Mouse (Mus musculus) MEL (cell line): Measurements from ENCODE around the gene Fer1l5.

ENCODE experiments used
- CHD2 ChIP-seq: IDR thresholded peaks from 2 replicates; pipeline ENCODE4 v1.6.1; 2011; ENCODE audit warnings: low read length, improper control_type of control experiment
- CTCF ChIP-seq, 3 experiments: IDR thresholded peaks in 2 of 3; conservative IDR thresholded peaks in 1 of 3; 2 replicates each; pipeline ENCODE4 v1.5.1; 2011 to 2012; ENCODE audit warnings: low read length in 3 of 3, low read depth in 2 of 3, mild to moderate bottlenecking in 2 of 3, improper control_type of control experiment in 1 of 3, inconsistent platforms in 1 of 3, mixed read lengths in 1 of 3, moderate library complexity in 1 of 3; ENCODE audit not compliant: control insufficient read depth in 1 of 3, insufficient read depth in 1 of 3, poor library complexity in 1 of 3, severe bottlenecking in 1 of 3
- MAFK ChIP-seq: IDR thresholded peaks from 2 replicates; pipeline ENCODE4 v1.6.1; 2011; ENCODE audit warnings: low read depth, mild to moderate bottlenecking, low read length, improper control_type of control experiment, borderline replicate concordance
- MAZ ChIP-seq: IDR thresholded peaks from 2 replicates; pipeline ENCODE4 v1.6.1; 2012; ENCODE audit warnings: low read depth, mild to moderate bottlenecking, inconsistent platforms, low read length, improper control_type of control experiment
- NELFE ChIP-seq: IDR thresholded peaks from 2 replicates; pipeline ENCODE4 v1.6.1; 2011; ENCODE audit warnings: low read depth, low read length, improper control_type of control experiment
- POLR2A ChIP-seq, 2 experiments: IDR thresholded peaks; 2 replicates each; pipeline ENCODE4 v1.6.1; 2011 to 2012; ENCODE audit warnings: low read length in 2 of 2, mild to moderate bottlenecking in 2 of 2, control low read depth in 1 of 2, improper control_type of control experiment in 1 of 2, low read depth in 1 of 2, moderate library complexity in 1 of 2; ENCODE audit not compliant: control insufficient read depth in 1 of 2, insufficient read depth in 1 of 2, poor library complexity in 1 of 2
- TAL1 ChIP-seq: IDR thresholded peaks from 2 replicates; pipeline ENCODE4 v1.6.1; 2012; ENCODE audit warnings: mild to moderate bottlenecking, inconsistent platforms, low read length, moderate library complexity, mixed read lengths
- USF1 ChIP-seq: IDR thresholded peaks from 2 replicates; pipeline ENCODE4 v1.6.1; 2014; ENCODE audit warnings: low read depth, mild to moderate bottlenecking, inconsistent platforms, low read length, improper control_type of control experiment, moderate library complexity
- ZMIZ1 ChIP-seq: IDR thresholded peaks from 2 replicates; pipeline ENCODE4 v1.6.1; 2012; ENCODE audit warnings: low read depth, mild to moderate bottlenecking, inconsistent platforms, low read length, improper control_type of control experiment, moderate library complexity

- no peak for TF ChIP-seq USF1
- no peak for TF ChIP-seq CTCF (IDR thresholded peaks at IDR 0.05 in 2 of 3, conservative IDR thresholded peaks at IDR 0.05 in 1 of 3; ENCODE audit: control insufficient read depth in 1 of 3, insufficient read depth in 1 of 3, low read depth in 2 of 3, low read length in 3 of 3, poor library complexity in 1 of 3, severe bottlenecking in 1 of 3)
- no peak for TF ChIP-seq MAFK
- TF ChIP-seq TAL1, result no peak
- no peak for TF ChIP-seq NELFE
- TF ChIP-seq POLR2A (IDR thresholded peaks at IDR 0.05; ENCODE audit: control insufficient read depth in 1 of 2, insufficient read depth in 1 of 2, low read depth in 1 of 2, low read length in 2 of 2, poor library complexity in 1 of 2), result no peak
- TF ChIP-seq ZMIZ1, result no peak
- no peak for TF ChIP-seq MAZ
- TF ChIP-seq CHD2, result no peak
Observed at GRCm38 (mm10) chr1:36469811-36470444, 97.8 kb downstream of the Fer1l5 start.
